Mouse (Mus musculus) liver, embryonic 14.5 days (tissue): ENCODE data around the gene Vmn1r57.
"Not testable (repeated sequence)": the region's sequence is repeated elsewhere in the genome, so short reads cannot be mapped to it uniquely, and the experiment has no call there.

Experiments used
- CTCF ChIP-seq: IDR thresholded peaks from 2 replicates; pipeline ENCODE4 v1.5.1; 2016; ENCODE audit warnings: antibody characterized with exemption, low read depth, control low read depth
- EP300 ChIP-seq: IDR thresholded peaks from 2 replicates; pipeline ENCODE4 v1.6.1; 2016; ENCODE audit warnings: antibody characterized with exemption, low read depth

DNA sequence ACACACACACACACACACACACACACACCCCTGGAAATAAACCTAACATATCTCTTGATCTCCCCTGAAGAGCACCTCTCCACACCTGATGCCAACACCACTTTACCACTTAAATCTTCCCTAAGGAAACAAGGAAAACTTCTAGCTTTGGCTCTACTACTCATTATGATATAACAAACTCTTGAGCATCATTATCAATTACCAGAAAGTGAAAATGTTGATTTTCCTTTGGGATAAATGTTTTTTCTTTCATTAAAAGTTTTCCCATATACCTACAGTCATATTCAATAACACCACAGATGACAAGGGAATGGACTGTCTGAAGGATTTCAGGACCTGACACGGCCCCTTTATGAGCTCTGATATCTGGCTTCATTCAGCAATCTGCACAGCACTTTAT is at the start of gene Vmn1r57:
- TF ChIP-seq CTCF, EP300: not testable (repeated sequence)
